Mouse (Mus musculus) gastrocnemius, postnatal 4 days (tissue): ENCODE data around the gene Ktn1. TPM values are rescaled to one million over a fixed set of nuclear protein-coding genes. Genes with fewer than 3 reads are reported as not detected.

Source experiments
- DNase-seq, 2 experiments: peaks; one replicate each; pipeline ENCODE4 v3.0.0; 2021 to 2022; ENCODE audit warnings: low spot score in 2 of 2, mixed read lengths in 2 of 2
- total RNA-seq, 2 experiments: library from RNA; stranded (reverse); gene quantifications; 2 replicates each; pipeline ENCODE4 v1.2.3; 2021

Gene Ktn1
- total RNA-seq, 2 experiments from 2014 or later = 167 to 171 TPM

DNA sequence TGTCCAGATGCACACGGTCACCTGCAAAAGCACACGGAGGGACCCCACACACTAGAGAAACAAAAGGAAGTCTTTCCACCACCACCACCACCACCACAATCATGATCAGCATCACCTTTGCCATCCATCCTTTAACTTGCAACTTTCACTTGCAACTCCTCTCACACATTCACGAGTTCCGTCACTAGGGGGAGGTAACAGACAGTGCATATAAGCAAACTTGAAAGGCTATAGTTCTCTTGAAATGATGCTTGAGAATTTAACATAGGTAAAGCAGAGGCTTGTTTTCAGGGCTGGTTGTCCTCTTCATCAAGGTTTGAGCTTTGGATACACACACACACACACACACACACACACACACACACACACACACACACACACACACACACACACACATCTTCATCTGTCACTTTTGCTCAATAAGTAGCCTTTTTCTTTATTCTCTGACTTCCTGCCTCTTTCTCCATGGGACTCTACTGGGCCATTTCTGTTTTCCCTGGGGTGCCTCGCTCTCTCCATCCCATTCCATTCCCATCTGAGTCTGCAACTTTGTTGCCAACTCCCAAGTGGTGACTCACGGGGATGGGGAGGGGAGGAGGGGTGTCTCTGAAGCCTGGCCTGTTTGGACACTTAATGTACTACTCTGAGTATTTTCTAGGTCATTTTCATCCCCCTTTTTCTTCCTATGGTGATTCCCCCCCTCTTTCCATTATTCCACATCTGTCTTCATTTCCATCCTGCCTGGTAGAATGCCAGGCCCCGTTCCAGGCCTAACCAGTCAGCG is 103.4 kb downstream of the Ktn1 start:
- peak in 1 of 2 experiments; percentile 55 for DNase-seq

GRCm38 (mm10) chr14:47753561-47753960 is 105.3 kb downstream of the Ktn1 start:
- no peak for DNase-seq

DNA sequence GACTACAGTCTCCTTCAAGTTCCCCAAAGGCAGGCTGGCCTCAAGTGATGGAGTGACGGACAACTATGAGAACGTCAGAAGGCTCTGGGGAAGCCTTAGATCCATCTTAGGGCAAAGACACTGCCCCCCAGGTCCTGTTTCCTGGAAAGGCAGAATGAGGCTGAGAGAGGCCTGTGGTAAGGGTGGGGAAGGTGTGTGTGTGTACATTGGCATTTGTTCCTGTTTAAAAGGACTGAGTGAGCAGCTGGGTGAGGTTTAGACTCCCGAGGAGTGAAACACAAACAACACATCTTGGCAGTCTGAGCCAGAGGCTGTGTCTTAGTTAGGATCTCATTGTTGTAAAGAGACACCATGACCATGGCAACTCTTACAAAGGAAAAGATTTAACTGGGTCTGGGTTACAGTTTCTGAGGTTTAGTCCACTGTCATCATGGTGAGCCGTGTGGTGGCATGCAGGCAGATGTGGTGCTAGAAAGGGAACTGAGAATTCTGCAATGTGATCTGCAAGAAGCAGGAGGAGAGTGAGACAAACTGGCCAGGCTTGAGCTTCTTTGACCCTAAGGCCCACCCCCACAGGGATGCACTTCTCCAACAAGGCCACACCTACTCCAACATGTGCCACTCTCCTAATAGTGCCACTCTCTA is 106.1 kb downstream of the Ktn1 start:
- DNase-seq = no peak

DNA sequence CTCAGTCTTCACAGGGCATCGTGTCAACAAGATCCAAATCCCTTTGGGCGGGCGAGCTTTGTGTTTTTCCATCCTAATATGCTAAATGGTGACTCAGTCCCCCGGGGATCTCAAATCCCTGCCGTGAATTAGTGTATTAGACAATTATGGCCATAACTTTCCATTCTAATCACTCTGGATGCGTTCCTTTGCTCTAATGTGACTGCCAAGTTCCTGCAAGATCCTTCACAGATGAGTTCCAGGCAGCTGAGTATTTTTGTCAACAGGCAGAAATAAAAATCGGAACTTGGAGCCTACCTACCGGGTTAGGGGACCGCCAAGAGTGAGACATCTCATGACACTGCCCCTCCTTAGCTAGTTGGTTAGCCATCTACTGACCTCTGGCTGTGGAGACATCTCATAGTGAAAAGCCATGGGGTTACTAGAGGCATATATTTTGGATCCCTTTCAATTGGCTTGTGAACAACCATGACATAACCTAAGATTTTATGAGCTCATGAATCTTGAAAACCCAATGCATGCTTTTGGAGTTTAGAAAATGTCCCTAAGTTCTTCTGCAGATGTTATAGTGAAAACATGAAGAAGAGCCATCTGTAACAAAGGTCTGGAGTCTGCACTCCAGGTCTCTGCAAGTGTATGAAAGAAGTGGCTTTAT is 108.3 kb downstream of the Ktn1 start:
- DNase-seq = peak in 1 of 2 experiments; percentile 68

DNA sequence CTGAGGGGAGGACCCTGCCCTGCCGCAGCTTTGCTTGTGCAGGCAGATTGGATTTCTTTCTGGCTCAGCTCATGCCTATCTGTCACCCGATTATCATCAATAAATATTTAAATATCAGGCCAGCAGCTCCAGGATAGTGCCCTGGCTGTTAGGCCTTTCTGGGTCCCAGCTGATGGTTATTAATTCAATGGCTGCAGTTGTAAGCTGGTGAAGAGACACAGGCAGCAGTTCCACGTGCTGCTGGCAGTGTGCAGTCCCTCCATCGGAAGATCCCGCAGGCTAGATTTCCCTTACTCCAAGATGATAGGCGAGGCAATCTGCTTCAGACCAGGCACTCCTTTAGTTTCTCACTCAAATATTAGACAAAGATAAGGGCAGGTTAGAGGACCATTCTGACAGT is 116.9 kb downstream of the Ktn1 start:
- no peak for DNase-seq

- no peak for DNase-seq
These were observed 117.5 kb downstream of the Ktn1 start for GRCm38 (mm10) chr14:47765796-47766195.

GRCm38 (mm10) chr14:47766373-47766772 is 118.1 kb downstream of the Ktn1 start:
- no peak for DNase-seq

DNA sequence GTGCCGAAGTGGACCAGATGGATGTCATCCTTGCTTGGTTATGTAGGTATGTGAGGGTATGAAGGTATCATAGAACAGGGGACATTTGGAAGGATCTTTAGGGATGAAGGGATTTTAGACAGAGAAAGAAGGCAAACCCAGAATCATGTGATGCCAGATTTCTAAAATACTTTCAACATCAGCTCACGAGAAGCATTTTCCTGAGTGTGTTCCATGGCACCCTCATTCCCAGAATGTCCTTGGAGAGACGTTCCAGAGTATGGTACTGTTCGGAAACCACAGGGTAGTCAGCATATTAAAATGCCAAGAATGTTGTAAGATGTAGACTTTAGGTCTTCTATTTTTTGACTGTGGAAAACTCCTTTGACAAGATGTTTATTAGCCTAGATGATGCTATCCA is 123.2 kb downstream of the Ktn1 start:
- DNase-seq = no peak

- DNase-seq = no peak
These were observed 127.3 kb downstream of the Ktn1 start for GRCm38 (mm10) chr14:47775543-47775942.

GRCm38 (mm10) chr14:47776260-47777035 is 128.2 kb downstream of the Ktn1 start:
- no peak for DNase-seq

DNA sequence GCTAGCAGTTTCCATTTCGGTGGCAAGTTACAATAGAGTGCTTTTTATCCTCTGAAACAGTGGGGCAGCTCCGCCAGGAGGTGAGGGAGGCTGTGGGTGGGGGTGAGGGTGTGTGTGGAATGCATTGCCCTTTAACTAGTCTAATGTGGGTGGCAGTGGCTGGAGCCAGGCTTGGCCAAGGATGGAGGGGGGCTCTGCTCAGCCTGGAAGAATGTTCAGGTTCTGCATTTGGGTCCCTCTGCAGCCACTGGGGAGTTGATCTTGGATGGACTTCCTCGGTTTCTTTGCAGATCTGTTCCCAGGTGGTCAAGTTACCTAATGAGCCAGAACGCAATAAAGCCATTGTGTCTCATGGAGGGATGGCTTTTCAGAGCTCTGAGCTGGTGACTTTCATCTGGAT is 137.9 kb downstream of the Ktn1 start:
- DNase-seq = no peak

Other genes starting within 250 kb of the Ktn1 start
- gene Dlgap5, start 230.0 kb upstream of the Ktn1 start, total RNA-seq = 10 to 100 TPM; 15.3 to 15.4 TPM
- 10 to 100 TPM; 19.6 to 20.5 TPM for gene Fbxo34, start 198.0 kb upstream of the Ktn1 start, total RNA-seq
- gene Atg14, start 77.8 kb upstream of the Ktn1 start, total RNA-seq = 10 to 100 TPM in 1 of 2 experiments, 1 to 10 TPM in 1; 8.9 to 11.0 TPM